Mouse (Mus musculus) olfactory bulb, adult 2 months (tissue): ENCODE results near the gene G6pc.

ENCODE experiments used
- CTCF ChIP-seq: fragments of 200-500 bp; IDR thresholded peaks from 2 replicates; pipeline ENCODE4 v1.5.1; 2012; ENCODE audit warnings: low read depth, mild to moderate bottlenecking, low read length, moderate library complexity; ENCODE audit not compliant: insufficient read depth
- POLR2A ChIP-seq: fragments of 200-500 bp; IDR thresholded peaks from 2 replicates; pipeline ENCODE4 v1.6.1; 2012; ENCODE audit warnings: mild to moderate bottlenecking, low read depth, low read length, moderate library complexity; ENCODE audit not compliant: insufficient read depth

- TF ChIP-seq POLR2A: no peak
- TF ChIP-seq CTCF: no peak
These were observed 7.6 kb upstream of the G6pc start for GRCm38 (mm10) chr11:101359776-101360175.
